Mouse (Mus musculus) layer of hippocampus, postnatal 10 days (tissue): ENCODE measurements around the gene Fmo3. TPM values are rescaled to one million over a fixed set of nuclear protein-coding genes. Genes with fewer than 3 reads are reported as not detected.

ENCODE experiments used
- DNase-seq, 2 experiments: peaks; one replicate each; pipeline ENCODE4 v3.0.0; 2021; ENCODE audit warnings: low spot score in 2 of 2
- long read RNA-seq: library from polyadenylated mRNA; stranded (forward); transcript quantifications from one replicate; pipeline ENCODE4 v2.0.0, GENCODE M21; 2023
- total RNA-seq, 2 experiments: library from RNA; stranded (reverse); gene quantifications; 2 replicates each; pipeline ENCODE4 v1.2.3; 2021

The Fmo3 gene
- total RNA-seq, result not detected
- long read RNA-seq, result 0 reads

GRCm38 (mm10) chr1:162984428-162984827, at the start of gene Fmo3:
Gene Fmo3, minus strand, starts transcription at chr1:162984528.
- no peak for DNase-seq

GRCm38 (mm10) chr1:163023075-163023474, 38.7 kb upstream of the Fmo3 start:
- no peak for DNase-seq

- no peak for DNase-seq
These were observed 24.9 kb upstream of the Fmo3 start for GRCm38 (mm10) chr1:163009220-163009619.

GRCm38 (mm10) chr1:163003496-163003895, 19.2 kb upstream of the Fmo3 start:
- no peak for DNase-seq

- DNase-seq, result no peak
These were observed 17.0 kb upstream of the Fmo3 start for GRCm38 (mm10) chr1:163001271-163001829.

GRCm38 (mm10) chr1:162987546-162987945, 3.2 kb upstream of the Fmo3 start:
- DNase-seq, result no peak

GRCm38 (mm10) chr1:162986777-162987176, 2.4 kb upstream of the Fmo3 start:
- DNase-seq, result no peak

GRCm38 (mm10) chr1:162986121-162986748, 1.9 kb upstream of the Fmo3 start:
- no peak for DNase-seq

- no peak for DNase-seq
These were observed 20.8 kb downstream of the Fmo3 start for GRCm38 (mm10) chr1:162963556-162963955.

GRCm38 (mm10) chr1:162957422-162957821, 26.9 kb downstream of the Fmo3 start:
- DNase-seq, result no peak

- no peak for DNase-seq
These were observed 31.2 kb downstream of the Fmo3 start for GRCm38 (mm10) chr1:162953079-162953478.

GRCm38 (mm10) chr1:162949763-162950162, 34.6 kb downstream of the Fmo3 start:
- no peak for DNase-seq

- no peak for DNase-seq
These were observed 36.4 kb downstream of the Fmo3 start for GRCm38 (mm10) chr1:162947934-162948333.

GRCm38 (mm10) chr1:162946837-162947558, 37.3 kb downstream of the Fmo3 start:
- no peak for DNase-seq

GRCm38 (mm10) chr1:162943700-162944099, 40.6 kb downstream of the Fmo3 start:
- DNase-seq, result no peak

GRCm38 (mm10) chr1:162938696-162939351, 45.5 kb downstream of the Fmo3 start:
- no peak for DNase-seq

- no peak for DNase-seq
These were observed 46.2 kb downstream of the Fmo3 start for GRCm38 (mm10) chr1:162937970-162938695.

- DNase-seq, result no peak
These were observed 46.9 kb downstream of the Fmo3 start, which contains the start of gene Fmo6 for GRCm38 (mm10) chr1:162937415-162937814. Gene Fmo6, minus strand, starts transcription at chr1:162937515.

- no peak for DNase-seq
These were observed 49.8 kb downstream of the Fmo3 start for GRCm38 (mm10) chr1:162934374-162935012.

GRCm38 (mm10) chr1:162932386-162932785, 51.9 kb downstream of the Fmo3 start:
- DNase-seq, result no peak

GRCm38 (mm10) chr1:162931880-162932279, 52.4 kb downstream of the Fmo3 start:
- no peak for DNase-seq
